Mouse (Mus musculus): ENCODE results near the gene St6galnac4. TPM values are rescaled to one million over a fixed set of nuclear protein-coding genes. Genes with fewer than 3 reads are reported as not detected.

The St6galnac4 gene
- polyA plus RNA-seq, 1 experiment from 2014 or later = 28.8 TPM

GRCm38 (mm10) chr2:32645647-32646046 lies 58.8 kb downstream of the St6galnac4 start:
- ChIA-PET POLR2A (no interaction called here), CTCF (interaction anchor here (1.0 to 2.1 kb wide), 2 partner anchors 13 to 43 kb away, joined by 4 to 6 read pairs; no protein-coding TSS in a partner anchor)
- no peak for TF ChIP-seq CTCF (IDR thresholded peaks at IDR 0.05)
- H3K27me3 ChIP-seq = no peaks in the 10 kb centered on the region
- in situ Hi-C loops (cut with MboI; ENCODE audit: low pct_unique_long_range_greater_than_20kb) = no loop called here
- no peak for DNase-seq (ENCODE audit: low read depth, low spot score)
- no peak for ATAC-seq

GRCm38 (mm10) chr2:32646379-32647056 lies 59.6 kb downstream of the St6galnac4 start, which contains the start of gene Eng:
Gene Eng (plus strand): TSS chr2:32646595.
- TF ChIP-seq CTCF (IDR thresholded peaks at IDR 0.05) = no peak
- in situ Hi-C loops (cut with MboI; ENCODE audit: low pct_unique_long_range_greater_than_20kb) = no loop called here
- DNase-seq (ENCODE audit: low read depth, low spot score) (no peak), ATAC-seq (no peak)
- ChIA-PET CTCF (interaction anchor here (1.0 to 2.1 kb wide), 2 partner anchors 14 to 42 kb away, joined by 4 to 6 read pairs; no protein-coding TSS in a partner anchor), POLR2A (interaction anchor here (1.0 kb wide), 1 partner anchor 9 kb away, joined by 6 read pairs; no protein-coding TSS in a partner anchor)
- no peaks in the 10 kb centered on the region for H3K27me3 ChIP-seq

- no peak for TF ChIP-seq CTCF (IDR thresholded peaks at IDR 0.05)
- POLR2A ChIA-PET = no interaction called here
- DNase-seq (ENCODE audit: low read depth, low spot score) (no peak), ATAC-seq (no peak)
- CTCF ChIA-PET = interaction anchor here (2.1 kb wide), 1 partner anchor 42 kb away, joined by 6 read pairs; no protein-coding TSS in a partner anchor
- H3K27me3 ChIP-seq = no peaks in the 10 kb centered on the region
- in situ Hi-C loops (cut with MboI; ENCODE audit: low pct_unique_long_range_greater_than_20kb) = no loop called here
These were observed 60.5 kb downstream of the St6galnac4 start for GRCm38 (mm10) chr2:32647366-32647765.

Other genes with a start within 250 kb of the St6galnac4 start
- 69.7 TPM for gene Ciz1, start 234.8 kb upstream of the St6galnac4 start, polyA plus RNA-seq (2021)
- gene Dnm1, start 233.8 kb upstream of the St6galnac4 start, polyA plus RNA-seq (2021) = 18.0 TPM
- 89.4 TPM for gene 1110008P14Rik, start 205.2 kb upstream of the St6galnac4 start, polyA plus RNA-seq (2021)
- 98.7 TPM for gene Lcn2, start 198.8 kb upstream of the St6galnac4 start, polyA plus RNA-seq (2021)
- 53.1 TPM for gene Ptges2, start 191.2 kb upstream of the St6galnac4 start, polyA plus RNA-seq (2021)
- gene Naif1, start 136.6 kb upstream of the St6galnac4 start, polyA plus RNA-seq (2021) = 5.9 TPM
- gene Slc25a25, start 135.7 kb upstream of the St6galnac4 start, polyA plus RNA-seq (2021) = 18.5 TPM
- 11.8 TPM for gene Fam102a, start 51.8 kb upstream of the St6galnac4 start, polyA plus RNA-seq (2021)
- 59.3 TPM for gene Dpm2, start 16.2 kb upstream of the St6galnac4 start, polyA plus RNA-seq (2021)
- gene Pip5kl1, start 12.3 kb upstream of the St6galnac4 start, polyA plus RNA-seq (2021) = 0.47 TPM
- 0.08 TPM for gene 9430097D07Rik, start 11.4 kb upstream of the St6galnac4 start, polyA plus RNA-seq (2021)
- gene St6galnac6, start 12.6 kb downstream of the St6galnac4 start, polyA plus RNA-seq (2021) = 38.2 TPM
- gene Ak1, start 34.7 kb downstream of the St6galnac4 start, polyA plus RNA-seq (2021) = 99.0 TPM
- gene Eng, start 59.5 kb downstream of the St6galnac4 start, polyA plus RNA-seq (2021) = 1.5 TPM
- 28.9 TPM for gene Fpgs, start 117.0 kb downstream of the St6galnac4 start, polyA plus RNA-seq (2021)
- 93.3 TPM for gene Cdk9, start 126.0 kb downstream of the St6galnac4 start, polyA plus RNA-seq (2021)
- gene Sh2d3c, start 134.0 kb downstream of the St6galnac4 start, polyA plus RNA-seq (2021) = 3.6 TPM
- gene 6330409D20Rik, start 153.9 kb downstream of the St6galnac4 start, polyA plus RNA-seq (2021) = not detected
- 66.0 TPM for gene Tor2a, start 170.1 kb downstream of the St6galnac4 start, polyA plus RNA-seq (2021)
- 2.8 TPM for gene Ttc16, start 188.5 kb downstream of the St6galnac4 start, polyA plus RNA-seq (2021)
- 19.5 TPM for gene Ptrh1, start 188.7 kb downstream of the St6galnac4 start, polyA plus RNA-seq (2021)
- 1.8 TPM for gene Cfap157, start 197.3 kb downstream of the St6galnac4 start, polyA plus RNA-seq (2021)